Mouse (Mus musculus): ENCODE data around the gene Gm5935. TPM values are rescaled to one million over a fixed set of nuclear protein-coding genes. Genes with fewer than 3 reads are reported as not detected.
"Not testable (repeated sequence)": the region's sequence is repeated elsewhere in the genome, so short reads cannot be mapped to it uniquely, and the experiment has no call there.

Gene Gm5935
- total RNA-seq (2021) (not detected), polyA plus RNA-seq (2012; rRNA removed) (not detected in 2 replicates)
- long read RNA-seq, result 0 reads

GRCm38 (mm10) chrX:24775064-24775463 is at the start of gene Gm5935:
Gene Gm5935, minus strand, starts transcription at chrX:24775164.
- not testable (repeated sequence) for DNase-seq

Other genes with a start within 250 kb of the Gm5935 start
- gene Gm4297, start 200.3 kb downstream of the Gm5935 start, total RNA-seq (2021), result not detected
- not detected in 2 replicates for gene Gm4297, start 200.3 kb downstream of the Gm5935 start, polyA plus RNA-seq (2012; rRNA removed)